Mouse (Mus musculus) ovary, postnatal 36 days (tissue): ENCODE data around the gene Nfat5.

Experiments
- DNase-seq: peaks from one replicate; pipeline ENCODE4 v3.0.0; 2022; ENCODE audit warnings: low spot score, mixed read lengths

The Nfat5 gene

GRCm38 (mm10) chr8:107292928-107293601, at the start of gene Nfat5:
TSS of gene Nfat5 (plus strand) at chr8:107293470.
- DNase-seq, result peak; percentile 99

GRCm38 (mm10) chr8:107244218-107244617, 49.1 kb upstream of the Nfat5 start:
- DNase-seq, result no peak

GRCm38 (mm10) chr8:107248456-107248855, 44.8 kb upstream of the Nfat5 start:
- DNase-seq, result no peak

- no peak for DNase-seq
These were observed 41.7 kb upstream of the Nfat5 start for GRCm38 (mm10) chr8:107251481-107252104.

GRCm38 (mm10) chr8:107253121-107253520, 40.1 kb upstream of the Nfat5 start:
- DNase-seq, result no peak

GRCm38 (mm10) chr8:107254403-107254802, 38.9 kb upstream of the Nfat5 start:
- DNase-seq, result no peak

GRCm38 (mm10) chr8:107254951-107255457, 38.3 kb upstream of the Nfat5 start:
- DNase-seq, result peak; percentile 14

GRCm38 (mm10) chr8:107257223-107257622, 36.0 kb upstream of the Nfat5 start:
- no peak for DNase-seq

- no peak for DNase-seq
These were observed 33.1 kb upstream of the Nfat5 start for GRCm38 (mm10) chr8:107260120-107260519.

GRCm38 (mm10) chr8:107261172-107261571, 32.1 kb upstream of the Nfat5 start:
- DNase-seq, result no peak

- DNase-seq, result no peak
These were observed 31.1 kb upstream of the Nfat5 start for GRCm38 (mm10) chr8:107262046-107262705.

GRCm38 (mm10) chr8:107265811-107266210, 27.5 kb upstream of the Nfat5 start:
- no peak for DNase-seq

GRCm38 (mm10) chr8:107268501-107268900, 24.8 kb upstream of the Nfat5 start:
- no peak for DNase-seq

GRCm38 (mm10) chr8:107269191-107269590, 24.1 kb upstream of the Nfat5 start:
- DNase-seq, result no peak

GRCm38 (mm10) chr8:107269617-107270139, 23.6 kb upstream of the Nfat5 start:
- DNase-seq, result no peak

GRCm38 (mm10) chr8:107270287-107270686, 23.0 kb upstream of the Nfat5 start:
- no peak for DNase-seq

- no peak for DNase-seq
These were observed 22.5 kb upstream of the Nfat5 start for GRCm38 (mm10) chr8:107270751-107271150.

- DNase-seq, result no peak
These were observed 15.9 kb upstream of the Nfat5 start for GRCm38 (mm10) chr8:107277323-107277883.

- no peak for DNase-seq
These were observed 14.7 kb upstream of the Nfat5 start for GRCm38 (mm10) chr8:107278571-107278970.

- DNase-seq, result no peak
These were observed 6.6 kb upstream of the Nfat5 start for GRCm38 (mm10) chr8:107286686-107287085.

- no peak for DNase-seq
These were observed 5.7 kb upstream of the Nfat5 start for GRCm38 (mm10) chr8:107287522-107287921.

- DNase-seq, result no peak
These were observed 2.1 kb upstream of the Nfat5 start for GRCm38 (mm10) chr8:107291171-107291601.
